Mouse (Mus musculus) frontal cortex, adult 2 months (tissue): ENCODE results near the gene Serpina1b. TPM values are rescaled to one million over a fixed set of nuclear protein-coding genes. Genes with fewer than 3 reads are reported as not detected.
A peak's percentile ranks its signal among the peaks of the same experiment; 100 is the strongest.
"Not testable (repeated sequence)": the region's sequence is repeated elsewhere in the genome, so short reads cannot be mapped to it uniquely, and the experiment has no call there.

Experiments
- DNase-seq, 2 experiments: peaks; one replicate each; pipeline ENCODE4 v3.0.0; 2022; ENCODE audit warnings: low spot score in 1 of 2; ENCODE audit errors: extremely low spot score in 1 of 2
- polyA plus RNA-seq: library from polyadenylated mRNA; depleted of rRNA; stranded (reverse); fragments of >200 nt; gene quantifications from 2 replicates; pipeline ENCODE4 v1.2.3, GENCODE M21; 2012; rRNA removed

The Serpina1b gene
- polyA plus RNA-seq = 0.08 TPM in 1 of 2 replicates, not detected in the other

DNA sequence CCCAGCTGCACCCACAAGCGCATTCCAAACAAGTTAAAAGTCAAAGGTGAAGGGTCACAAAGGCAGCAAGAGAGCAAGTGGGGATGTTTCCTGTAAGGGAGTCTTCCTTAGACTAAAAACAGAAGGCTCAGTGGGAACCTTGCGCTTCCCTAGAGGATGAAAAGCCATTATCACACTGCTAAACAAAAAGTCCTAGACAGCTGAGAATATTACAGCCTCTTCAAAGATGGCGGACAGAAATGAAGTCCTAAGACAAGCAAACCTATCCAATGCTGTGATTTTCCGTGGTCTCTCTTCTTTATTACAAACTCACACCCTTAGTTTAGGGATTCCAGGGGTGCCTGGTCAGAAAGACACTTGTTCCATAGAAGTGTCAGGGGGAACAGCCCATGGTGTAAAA, at the start of gene Serpina1b:
TSS of gene Serpina1b (minus strand) at position 101 of the 400 bp plus-strand sequence.
- not testable (repeated sequence) for DNase-seq

DNA sequence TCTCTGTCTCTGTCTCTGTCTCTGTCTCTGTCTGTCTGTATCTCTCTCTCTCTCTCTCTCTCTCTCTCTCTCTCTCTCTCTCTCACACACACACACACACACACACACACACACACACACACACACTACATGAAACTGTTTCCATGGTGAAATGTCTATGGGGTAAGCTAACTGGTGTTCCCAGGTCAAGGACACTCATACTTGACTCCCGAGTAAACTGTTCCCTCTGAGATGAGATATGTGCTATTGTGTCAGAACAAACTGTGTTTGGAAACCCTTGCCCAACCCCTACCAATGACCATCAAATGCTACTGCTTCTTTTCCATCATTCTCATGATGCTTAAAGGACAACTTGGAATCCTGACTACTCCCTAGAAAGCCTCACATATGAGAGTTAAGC, 36.7 kb upstream of the Serpina1b start:
- not testable (repeated sequence) for DNase-seq

DNA sequence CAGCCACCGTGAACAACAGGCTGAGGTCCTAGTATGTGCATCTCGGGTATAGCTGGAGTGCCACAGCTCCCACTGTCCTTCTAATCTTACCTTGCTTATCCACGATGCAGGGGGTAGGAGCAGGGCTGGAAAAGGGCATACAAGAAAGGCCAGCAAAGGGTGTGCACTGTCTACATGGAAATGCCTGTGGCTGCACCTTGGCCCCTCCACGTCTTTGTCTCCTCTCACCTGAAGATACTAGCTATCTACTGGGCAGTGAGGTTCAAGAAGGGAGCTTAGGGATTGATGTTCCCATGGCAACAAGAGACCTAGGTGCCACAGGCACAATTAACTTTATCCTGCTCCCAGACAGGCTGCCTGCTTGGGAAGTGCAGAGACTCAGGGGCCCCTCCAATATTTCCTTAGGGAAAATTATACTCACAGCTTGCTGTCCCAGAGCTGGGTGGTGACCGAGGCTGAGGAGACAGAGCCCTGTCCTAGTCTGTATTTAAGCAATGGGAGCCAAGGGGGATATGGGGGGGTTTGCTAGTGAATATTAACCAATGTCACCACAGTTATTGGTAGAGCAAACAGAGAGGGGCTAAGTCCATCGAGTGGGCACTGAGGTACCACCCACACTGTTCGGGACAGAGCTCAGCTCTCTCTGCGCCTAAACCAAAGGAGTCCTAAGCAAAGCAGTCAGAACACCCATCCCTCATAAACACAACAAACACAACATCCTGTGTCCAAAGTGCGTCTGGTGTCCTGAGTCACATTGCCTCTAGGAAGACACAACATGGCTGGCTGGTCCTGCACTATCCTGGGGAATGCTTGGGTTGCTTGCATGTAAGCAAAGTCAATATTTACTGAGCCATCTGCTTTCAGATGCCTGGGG, 33.2 kb upstream of the Serpina1b start, which contains the start of gene Serpina1a:
TSS of gene Serpina1a (minus strand) at position 462 of the 874 bp plus-strand sequence.
- DNase-seq = not testable (repeated sequence)

DNA sequence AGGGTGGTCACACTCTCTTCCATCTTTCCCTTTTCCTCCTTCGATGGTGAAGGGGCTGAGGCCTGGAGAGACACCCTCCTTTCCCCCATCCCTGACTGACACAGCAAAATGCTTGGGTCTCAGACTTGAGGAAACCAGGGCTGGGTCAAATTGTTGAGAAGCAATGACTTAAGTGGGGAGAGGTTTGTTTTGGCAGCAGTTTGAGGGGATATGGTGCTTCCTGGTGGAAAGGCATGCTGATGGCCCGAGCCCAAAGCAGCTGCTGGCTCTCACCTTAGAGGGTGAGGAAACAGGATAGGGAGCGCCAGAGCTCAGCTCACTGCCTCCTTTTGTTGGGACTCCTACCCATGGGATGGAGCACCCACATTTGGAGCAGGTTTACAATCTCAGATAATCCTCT, 30.8 kb upstream of the Serpina1b start:
- no peak for DNase-seq

DNA sequence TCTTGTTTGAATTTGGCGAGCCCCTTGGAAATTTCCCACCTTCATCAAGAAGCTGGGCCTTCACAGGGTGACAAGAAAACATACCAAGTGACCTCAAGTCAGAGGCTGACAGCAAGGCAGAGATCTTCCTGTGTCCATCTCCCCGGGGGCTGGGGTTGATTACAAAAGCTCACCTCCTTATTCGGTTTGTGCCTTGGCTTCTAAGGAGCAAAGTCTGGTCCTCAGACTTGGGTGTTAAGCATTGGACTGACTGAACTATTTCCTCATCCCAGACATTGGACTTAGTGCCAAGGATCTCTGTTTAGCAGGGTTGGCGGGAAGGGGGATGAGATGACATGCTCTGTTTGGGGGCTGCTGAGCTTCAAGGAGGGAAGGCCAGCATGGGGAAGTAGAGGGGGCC, 30.4 kb upstream of the Serpina1b start:
- DNase-seq = not testable (repeated sequence)

DNA sequence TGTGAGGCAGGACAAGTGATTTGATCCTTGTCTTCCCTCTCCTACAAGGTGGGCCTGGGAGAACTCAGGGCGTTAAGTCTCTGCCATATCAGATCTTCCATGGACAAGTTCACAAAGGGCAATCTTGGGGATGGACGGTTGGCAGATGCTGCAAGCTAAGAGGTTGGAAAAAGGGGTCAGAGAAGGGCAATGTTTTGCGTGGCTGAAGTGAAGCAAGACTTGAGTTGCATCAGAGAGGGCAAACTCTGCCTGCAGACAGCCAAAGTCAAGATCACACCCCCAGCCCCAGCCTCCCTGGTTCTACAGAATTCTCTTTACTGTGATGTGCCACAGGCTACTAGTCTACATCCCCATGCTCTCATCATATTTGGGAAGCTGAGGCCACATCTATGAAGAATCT, 29.4 kb upstream of the Serpina1b start:
- not testable (repeated sequence) for DNase-seq

DNA sequence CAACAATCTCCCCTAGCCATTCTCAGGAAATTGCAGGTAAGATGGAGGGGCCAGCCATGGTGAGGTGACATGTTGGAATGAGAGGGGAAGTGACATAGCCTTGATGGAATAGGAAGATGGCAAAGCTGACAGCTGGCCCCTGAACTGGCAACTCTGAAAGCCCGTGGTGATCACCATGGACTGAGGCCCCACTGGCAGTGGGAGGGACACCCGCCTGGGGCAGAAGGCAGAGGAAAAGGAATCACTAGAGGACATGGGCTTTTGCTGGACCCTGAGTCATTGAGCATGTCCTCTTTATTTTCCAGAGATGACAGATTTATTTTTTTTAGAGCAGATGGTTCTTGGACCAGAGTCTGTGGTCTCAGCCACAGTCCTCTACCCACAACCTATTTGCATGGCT, 22.9 kb upstream of the Serpina1b start:
- DNase-seq = not testable (repeated sequence)

DNA sequence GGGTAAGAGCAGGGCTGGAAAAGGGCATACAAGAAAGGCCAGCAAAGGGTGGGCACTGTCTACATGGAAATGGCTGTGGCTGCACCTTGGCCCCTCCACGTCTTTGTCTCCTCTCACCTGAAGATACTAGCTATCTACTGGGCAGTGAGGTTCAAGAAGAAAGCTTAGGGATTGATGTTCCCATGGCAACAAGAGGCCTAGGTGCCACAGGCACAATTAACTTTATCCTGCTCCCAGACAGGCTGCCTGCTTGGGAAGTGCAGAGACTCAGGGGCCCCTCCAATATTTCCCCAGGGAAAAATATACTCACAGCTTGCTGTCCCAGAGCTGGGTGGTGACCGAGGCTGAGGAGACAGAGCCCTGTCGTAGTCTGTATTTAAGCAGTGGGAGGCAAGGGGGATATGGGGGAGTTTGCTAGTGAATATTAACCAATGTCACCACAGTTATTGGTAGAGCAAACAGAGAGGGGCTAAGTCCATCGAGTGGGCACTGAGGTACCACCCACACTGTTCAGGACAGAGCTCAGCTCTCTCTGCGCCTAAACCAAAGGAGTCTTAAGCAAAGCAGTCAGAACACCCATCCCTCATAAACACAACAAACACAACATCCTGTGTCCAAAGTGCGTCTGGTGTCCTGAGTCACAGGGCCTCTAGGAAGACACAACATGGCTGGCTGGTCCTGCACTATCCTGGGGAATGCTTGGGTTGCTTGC, 2.4 kb downstream of the Serpina1b start:
- DNase-seq = not testable (repeated sequence)

DNA sequence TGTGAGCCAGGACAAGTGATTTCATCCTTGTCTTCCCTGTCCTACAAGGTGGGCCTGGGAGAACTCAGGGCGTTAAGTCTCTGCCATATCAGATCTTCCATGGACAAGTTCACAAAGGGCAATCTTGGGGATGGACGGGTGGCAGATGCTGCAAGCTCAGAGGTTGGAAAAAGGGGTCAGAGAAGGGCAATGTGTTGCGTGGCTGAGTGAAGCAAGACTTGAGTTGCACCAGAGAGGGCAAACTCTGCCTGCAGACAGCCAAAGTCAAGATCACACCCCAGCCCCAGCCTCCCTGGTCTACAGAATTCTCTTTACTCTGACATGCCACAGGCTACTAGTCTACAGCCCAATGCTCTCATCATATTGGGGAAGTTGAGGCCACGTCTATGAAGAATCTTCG, 6.3 kb downstream of the Serpina1b start:
- DNase-seq = not testable (repeated sequence)

DNA sequence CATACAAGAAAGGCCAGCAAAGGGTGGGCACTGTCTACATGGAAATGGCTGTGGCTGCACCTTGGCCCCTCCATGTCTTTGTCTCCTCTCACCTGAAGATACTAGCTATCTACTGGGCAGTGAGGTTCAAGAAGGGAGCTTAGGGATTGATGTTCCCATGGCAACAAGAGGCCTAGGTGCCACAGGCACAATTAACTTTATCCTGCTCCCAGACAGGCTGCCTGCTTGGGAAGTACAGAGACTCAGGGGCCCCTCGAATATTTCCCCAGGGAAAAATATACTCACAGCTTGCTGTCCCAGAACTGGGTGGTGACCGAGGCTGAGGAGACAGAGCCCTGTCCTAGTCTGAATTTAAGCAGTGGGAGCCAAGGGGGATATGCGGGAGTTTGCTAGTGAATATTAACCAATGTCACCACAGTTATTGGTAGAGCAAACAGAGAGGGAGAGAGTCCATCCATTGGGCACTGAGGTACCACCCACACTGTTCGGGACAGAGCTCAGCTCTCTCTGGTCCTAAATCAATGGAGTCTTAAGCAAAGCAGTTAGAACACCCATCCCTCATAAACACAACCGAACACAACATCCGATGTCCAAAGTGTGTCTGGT, 56.8 kb downstream of the Serpina1b start, which contains the start of gene Serpina1d:
TSS of gene Serpina1d (minus strand) at position 347 of the 606 bp plus-strand sequence.
- not testable (repeated sequence) for DNase-seq

DNA sequence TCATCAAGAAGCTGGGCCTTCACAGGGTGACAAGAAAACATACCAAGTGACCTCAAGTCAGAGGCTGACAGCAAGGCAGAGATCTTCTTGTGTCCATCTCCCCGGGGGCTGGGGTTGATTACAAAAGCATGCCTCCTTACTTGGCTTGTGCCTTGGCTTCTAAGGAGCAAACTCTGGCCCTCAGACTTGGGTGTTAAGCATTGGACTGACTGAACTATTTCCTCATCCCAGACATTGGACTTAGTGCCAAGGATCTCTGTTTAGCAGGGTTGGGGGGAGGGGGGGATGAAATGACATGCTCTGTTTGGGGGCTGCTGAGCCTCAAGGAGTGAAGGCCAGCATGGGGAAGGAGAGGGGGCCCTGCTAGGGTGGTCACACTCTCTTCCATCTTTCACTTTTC, 59.6 kb downstream of the Serpina1b start:
- DNase-seq = not testable (repeated sequence)

DNA sequence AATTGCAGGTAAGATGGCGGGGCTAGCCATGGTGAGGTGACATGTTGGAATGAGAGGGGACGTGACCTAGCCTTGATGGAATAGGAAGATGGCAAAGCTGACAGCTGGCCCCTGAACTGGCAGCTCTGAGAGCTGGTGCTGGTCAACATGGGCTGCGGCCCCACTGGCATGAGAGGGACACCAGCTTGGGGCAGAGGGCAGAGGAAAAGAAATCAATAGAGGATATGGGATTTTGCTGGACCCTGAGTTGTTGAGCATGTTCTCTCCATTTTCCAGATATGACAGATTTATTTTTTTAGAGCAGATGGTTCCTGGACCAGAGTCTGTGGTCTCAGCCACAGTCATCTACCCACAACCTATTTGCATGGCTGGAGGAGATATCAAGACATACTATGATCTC, 67.1 kb downstream of the Serpina1b start:
- DNase-seq = not testable (repeated sequence)

DNA sequence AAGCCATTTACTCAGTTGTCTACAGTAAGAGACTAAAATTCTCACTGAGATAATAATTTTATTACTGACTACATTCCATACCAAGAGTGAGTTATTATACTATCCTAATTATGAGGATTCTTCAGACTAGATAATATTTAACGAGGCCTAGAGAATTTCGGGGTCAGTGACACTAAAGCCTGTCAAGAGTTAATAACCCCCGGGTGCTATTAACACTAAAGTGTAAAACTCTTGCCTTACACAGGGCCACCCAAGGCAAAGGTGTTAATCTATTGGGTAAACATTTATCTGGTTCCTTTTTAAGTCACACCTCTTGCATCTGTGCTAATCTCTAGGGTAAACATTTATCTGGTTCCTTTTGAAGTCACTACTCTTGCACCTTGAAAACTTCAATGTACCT, 69.9 kb downstream of the Serpina1b start:
- not testable (repeated sequence) for DNase-seq

DNA sequence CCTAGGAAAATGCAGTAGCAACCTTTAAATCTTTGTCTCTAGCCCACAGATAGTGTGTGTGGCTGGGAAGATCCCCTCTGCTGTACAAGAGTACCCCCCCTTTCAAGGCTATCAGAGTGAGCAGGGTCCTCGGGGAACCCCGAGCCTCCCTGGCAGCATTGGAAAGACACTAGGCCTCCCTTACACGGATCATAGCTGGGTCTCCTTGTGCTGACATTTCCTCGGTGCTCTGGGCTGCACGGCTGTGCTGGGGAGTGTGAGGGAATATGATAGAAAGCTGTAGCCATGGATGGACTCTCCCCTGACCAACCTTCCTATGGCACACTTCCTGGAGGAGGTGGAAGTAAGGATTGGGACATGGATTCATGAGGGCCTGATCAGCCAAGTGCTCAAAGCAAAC, 84.2 kb downstream of the Serpina1b start:
- DNase-seq = not testable (repeated sequence)

DNA sequence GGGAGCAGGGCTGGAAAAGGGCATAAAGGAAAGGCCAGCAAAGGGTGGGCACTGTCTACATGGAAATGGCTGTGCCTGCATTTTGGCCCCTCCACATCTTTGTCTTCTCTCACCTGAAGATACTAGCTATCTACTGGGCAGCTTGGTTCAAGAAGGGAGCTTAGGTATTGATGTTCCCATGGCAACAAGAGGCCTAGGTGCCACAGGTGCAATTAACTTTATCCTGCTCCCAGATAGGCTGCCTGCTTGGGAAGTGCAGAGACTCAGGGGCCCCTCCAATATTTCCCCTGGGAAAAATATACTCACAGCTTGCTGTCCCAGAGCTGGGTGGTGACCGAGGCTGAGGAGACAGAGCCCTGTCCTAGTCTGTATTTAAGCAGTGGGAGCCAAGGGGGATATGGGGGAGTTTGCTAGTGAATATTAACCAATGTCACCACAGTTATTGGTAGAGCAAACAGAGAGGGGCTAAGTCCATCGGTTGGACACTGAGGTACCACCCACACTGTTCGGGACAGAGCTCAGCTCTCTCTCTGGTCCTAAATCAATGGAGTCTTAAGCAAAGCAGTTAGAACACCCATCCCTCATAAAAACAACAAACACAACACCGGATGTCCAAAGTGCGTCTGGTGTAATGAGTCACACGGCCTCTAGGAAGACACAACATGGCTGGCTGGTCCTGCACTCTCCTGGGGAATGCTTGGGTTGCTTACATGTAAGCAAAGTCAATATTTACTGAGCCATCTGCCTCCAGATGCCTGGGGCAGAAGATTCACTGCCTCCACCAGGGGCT, 92.2 kb downstream of the Serpina1b start:
- DNase-seq = not testable (repeated sequence)

DNA sequence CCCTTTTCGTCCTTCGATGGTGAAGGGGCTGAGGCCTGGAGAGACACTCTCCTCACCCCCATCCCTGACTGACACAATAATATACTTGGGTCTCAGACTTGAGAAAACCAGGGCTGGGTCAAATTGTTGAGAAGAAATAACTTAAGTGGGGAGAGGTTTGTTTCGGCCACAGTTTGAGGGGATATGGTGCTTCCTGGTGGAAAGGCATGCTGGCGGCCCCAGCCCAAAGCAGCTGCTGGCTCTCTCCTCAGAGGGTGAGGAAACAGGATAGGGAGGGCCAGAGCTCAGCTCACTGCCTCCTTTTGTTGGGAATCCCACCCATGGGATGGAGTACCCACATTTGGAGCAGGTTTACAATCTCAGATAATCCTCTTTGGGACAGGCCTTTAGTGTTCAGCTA, 94.6 kb downstream of the Serpina1b start:
- not testable (repeated sequence) for DNase-seq

DNA sequence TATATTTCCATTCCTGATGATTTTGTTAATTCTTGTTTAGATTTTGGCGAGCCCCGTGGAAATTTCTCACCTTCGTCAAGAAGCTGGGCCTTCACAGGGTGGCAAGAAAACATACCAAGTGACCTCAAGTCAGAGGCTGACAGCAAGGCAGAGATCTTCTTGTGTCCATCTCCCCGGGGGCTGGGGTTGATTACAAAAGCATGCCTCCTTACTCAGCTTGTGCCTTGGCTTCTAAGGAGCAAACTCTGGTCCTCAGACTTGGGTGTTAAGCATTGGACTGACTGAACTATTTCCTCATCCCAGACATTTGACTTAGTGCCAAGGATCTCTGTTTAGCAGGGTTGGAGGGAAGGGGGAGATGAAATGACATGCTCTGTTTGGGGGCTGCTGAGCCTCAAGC, 95.1 kb downstream of the Serpina1b start:
- not testable (repeated sequence) for DNase-seq

DNA sequence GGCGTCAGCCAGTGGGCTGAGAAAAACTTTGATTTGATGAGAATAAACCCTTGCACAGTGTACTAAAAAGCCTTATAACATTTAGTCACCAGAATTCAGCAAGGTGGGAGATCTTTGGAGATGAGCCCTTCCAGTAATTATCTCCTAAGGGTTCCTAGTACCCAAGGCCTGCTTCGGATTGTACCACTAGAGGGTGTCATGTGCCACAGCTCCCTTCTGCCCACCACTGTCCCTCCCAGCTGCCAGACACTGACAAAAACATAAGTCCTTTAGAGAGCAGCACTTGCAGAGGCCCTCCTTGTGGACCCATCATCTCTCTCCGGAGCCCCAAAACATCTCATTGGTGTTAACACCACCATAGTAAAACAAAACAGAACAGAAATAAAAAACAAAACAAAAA, 118.6 kb downstream of the Serpina1b start:
- DNase-seq = no peak

DNA sequence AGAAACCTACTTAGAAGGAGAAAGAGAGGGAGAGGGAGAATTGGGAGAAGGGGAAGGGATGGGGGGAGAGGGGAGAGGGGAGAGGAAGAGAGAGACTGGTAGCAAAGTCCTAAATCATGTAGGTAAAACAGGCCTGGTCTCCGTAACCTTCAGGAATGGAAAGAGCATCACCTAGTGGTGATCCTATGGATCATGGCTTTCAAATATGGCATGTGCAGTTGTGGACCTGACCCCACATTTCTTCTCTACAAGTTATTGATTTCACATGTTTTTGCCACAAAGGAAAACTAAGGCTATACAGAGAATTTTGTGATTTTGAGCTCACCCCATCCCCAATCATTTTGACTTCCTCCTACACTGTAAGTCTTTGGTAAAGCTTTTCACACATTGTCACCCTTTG, 119.8 kb downstream of the Serpina1b start:
- DNase-seq = peak in 1 of 2 experiments; percentile 2

DNA sequence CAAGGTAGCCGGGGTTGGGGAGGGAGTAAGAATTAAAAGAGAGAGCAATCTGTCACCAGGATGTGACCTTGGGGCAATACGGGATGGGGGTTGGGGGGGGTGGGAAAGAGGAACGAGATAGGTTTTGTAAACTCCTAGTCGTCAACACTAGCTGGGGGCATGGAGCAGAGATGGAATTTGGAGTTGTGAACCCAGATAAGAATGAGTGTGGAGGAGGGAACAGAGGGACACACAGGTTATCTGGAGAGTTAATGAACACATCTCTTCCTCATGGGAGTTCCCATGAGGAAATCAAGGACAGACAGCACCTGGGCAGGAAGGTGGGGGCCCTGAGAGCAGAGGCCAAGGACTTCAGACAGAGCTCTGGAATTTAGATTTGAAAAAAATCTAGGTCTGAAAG, 124.1 kb downstream of the Serpina1b start:
- DNase-seq = no peak
